ENCODE assay signal across 19 mouse cellular contexts in the genomic region with DNA sequence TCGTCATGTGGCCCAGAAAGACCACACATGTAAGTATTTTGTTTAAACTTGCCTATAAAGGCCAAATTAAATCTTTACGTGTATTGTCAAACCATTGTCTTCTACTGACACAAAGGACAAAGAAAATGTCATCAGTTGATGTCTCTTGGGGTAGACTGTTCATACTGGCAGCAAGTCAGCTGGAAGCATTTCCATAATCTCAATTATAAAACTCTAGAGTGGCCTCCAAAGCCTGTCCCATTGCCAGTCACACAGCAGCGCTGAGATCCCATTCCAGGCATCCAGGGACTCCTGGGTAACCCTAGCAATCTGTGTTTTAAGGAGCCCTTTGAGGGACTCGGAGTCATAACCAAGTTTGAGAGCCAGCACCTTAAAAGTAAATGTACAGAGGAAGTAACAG. TPM values are rescaled to one million over a fixed set of nuclear protein-coding genes. Genes with fewer than 3 reads are reported as not detected.
DNase-seq lines count a peak whose midpoint lies in the region; ATAC-seq and TF ChIP-seq lines count a peak whose summit lies in the region.
"Had no signal": no experiment of that assay in that cellular context is flagged by ENCODE, and none has a peak within 500 bp of the region (broad histone marks: within the 10 kb centered on the region; RNA-seq: fewer than 3 reads in every experiment).

No protein-coding gene starts in this region.

- no peak overlapping the region for H3K4me3 ChIP-seq in layer of hippocampus, adult 2 months
- no peak overlapping the region for H3K4me3 ChIP-seq in lung, postnatal 0 days (ENCODE audit: low read depth, low read length)
- H3K4me3 ChIP-seq: embryonic facial prominence, embryonic 13.5 days; erythroblast, embryonic 14.5 days; forebrain, embryonic 12.5 days; hindbrain, embryonic 12.5 days; stomach, embryonic 15.5 days had no signal

- no peak overlapping the region for H3K9ac ChIP-seq in lung, postnatal 0 days (replicated peaks; ENCODE audit: low read depth)
- H3K9ac ChIP-seq: embryonic facial prominence, embryonic 13.5 days; forebrain, embryonic 12.5 days; hindbrain, embryonic 12.5 days; stomach, embryonic 15.5 days had no signal

- H3K4me1 ChIP-seq in lung, postnatal 0 days (ENCODE audit: insufficient read depth, low read depth, low read length): peaks cover 25% of the 10 kb centered on the region; the same call in 1 of the 2 replicates
- H3K4me1 ChIP-seq: embryonic facial prominence, embryonic 13.5 days; stomach, embryonic 15.5 days had no signal

- no peak for TF ChIP-seq EP300 in lung, postnatal 0 days (IDR thresholded peaks at IDR 0.05)

- WGBS in lung, postnatal 0 days: 67% methylated on average over 4 of the region's 4 CpGs

- ATAC-seq in lung, postnatal 0 days: no peak

- H3K27me3 ChIP-seq in lung, postnatal 0 days (replicated peaks; ENCODE audit: insufficient read depth, low read length): no peaks in the 10 kb centered on the region
- H3K27me3 ChIP-seq: embryonic facial prominence, embryonic 13.5 days; forebrain, embryonic 12.5 days; hindbrain, embryonic 12.5 days; stomach, embryonic 15.5 days had no signal

- H3K27ac ChIP-seq in layer of hippocampus, adult 2 months: peak overlapping the region; percentile 53; the same call in 1 of the 2 replicates
- H3K27ac ChIP-seq in lung, postnatal 0 days (ENCODE audit: low read length): peak overlapping the region; percentile 16; the same call in 1 of the 2 replicates
- H3K27ac ChIP-seq: embryonic facial prominence, embryonic 13.5 days; forebrain, embryonic 12.5 days; hindbrain, embryonic 12.5 days had no signal

- no peaks in the 10 kb centered on the region for H3K9me3 ChIP-seq in lung, postnatal 0 days (ENCODE audit: low read length)
- H3K9me3 ChIP-seq: embryonic facial prominence, embryonic 13.5 days; forebrain, embryonic 12.5 days; hindbrain, embryonic 12.5 days; stomach, embryonic 15.5 days had no signal

- no peak overlapping the region for H3K4me2 ChIP-seq in lung, postnatal 0 days (replicated peaks; ENCODE audit: low read depth, low read length)
- H3K4me2 ChIP-seq: embryonic facial prominence, embryonic 13.5 days; forebrain, embryonic 12.5 days; heart, embryonic 11.5 days; hindbrain, embryonic 12.5 days; midbrain, embryonic 11.5 days; stomach, embryonic 15.5 days had no signal

- no peaks in the 10 kb centered on the region for H3K36me3 ChIP-seq in lung, postnatal 0 days (ENCODE audit: insufficient read depth, low read length)
- H3K36me3 ChIP-seq: embryonic facial prominence, embryonic 13.5 days; forebrain, embryonic 12.5 days; hindbrain, embryonic 12.5 days; stomach, embryonic 15.5 days had no signal

- DNase-seq in cerebellum, postnatal 14 days: peak; percentile 35 to 43
- no peak for DNase-seq in cerebellum, adult 18-20 months
- DNase-seq in layer of hippocampus, adult 2 months (ENCODE audit: low spot score in 2 of 2): no peak
- no peak for DNase-seq in layer of hippocampus, postnatal 36 days
- no peak for DNase-seq in lung, postnatal 0 days (ENCODE audit: low spot score)
- no peak for DNase-seq in lung, adult 18-20 months
- DNase-seq in adrenal gland, postnatal 25 days: no peak
- DNase-seq: adrenal gland, postnatal 36 days; embryo, embryonic 11 days; kidney, adult 9 months; kidney, postnatal 14 days; thymus, postnatal 25 days had no signal

- TF ChIP-seq CTCF in layer of hippocampus, adult 2 months (conservative IDR thresholded peaks at IDR 0.05): no peak
- no peak for TF ChIP-seq CTCF in lung, postnatal 0 days (IDR thresholded peaks at IDR 0.05)

RNA-seq across cellular contexts. Expression of gene Atp8a1, which starts 48.9 kb away (rescaled TPM):
- total RNA-seq in layer of hippocampus, adult 2 months (2021): 100 to 1,000 TPM; 175 to 184 TPM
- total RNA-seq in layer of hippocampus, postnatal 36 days (2021): 100 to 1,000 TPM; 163 to 183 TPM
- polyA plus RNA-seq in lung, postnatal 0 days (2015; fragmentation: Nextera tagmentation; extraction: Ambion mirVana): 68.9 and 88.2 TPM in 2 replicates
- 11.8 and 16.8 TPM in 2 replicates for total RNA-seq in adrenal gland, postnatal 25 days (2021)

Comparison
In these comparisons a context has a peak if more than half of its experiments do, and no peak if none do; other contexts are left out.
1. DNase-seq: peak in cerebellum, postnatal 14 days (2 of 2); none in cerebellum, adult 18-20 months (0 of 2), layer of hippocampus, adult 2 months (0 of 2), layer of hippocampus, postnatal 36 days (0 of 2), lung, postnatal 0 days (single experiment), lung, adult 18-20 months (0 of 2) and adrenal gland, postnatal 25 days (single experiment).